Mouse (Mus musculus) lung, postnatal 0 days (tissue): ENCODE results near the gene Arap1.

Source experiments
- CTCF ChIP-seq: IDR thresholded peaks from 2 replicates; pipeline ENCODE4 v1.5.1; 2016; ENCODE audit warnings: antibody characterized with exemption, mild to moderate bottlenecking
- EP300 ChIP-seq: IDR thresholded peaks from 2 replicates; pipeline ENCODE4 v1.6.1; 2016; ENCODE audit warnings: antibody characterized with exemption, mild to moderate bottlenecking, control low read depth

DNA sequence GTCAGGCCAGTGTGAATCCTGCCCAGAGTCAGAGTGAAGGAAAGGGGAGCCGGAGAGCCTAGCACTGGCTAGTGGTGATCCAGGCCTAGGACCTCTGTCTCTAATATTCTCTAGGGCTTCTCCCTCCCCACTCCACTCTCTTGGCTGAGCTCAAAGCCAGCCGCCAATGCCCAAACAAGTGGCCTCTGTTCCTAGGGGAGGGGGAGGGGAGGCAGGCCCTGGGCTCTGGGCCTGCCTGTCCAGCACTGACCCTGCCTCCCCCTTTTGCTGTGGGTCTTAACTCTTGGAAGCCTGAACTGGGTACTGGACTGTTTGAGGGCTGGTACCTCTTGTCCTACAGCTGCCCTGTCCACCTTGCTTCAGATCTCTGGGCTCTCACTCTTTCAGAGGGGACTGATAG lies 2.0 kb downstream of the Arap1 start:
- TF ChIP-seq CTCF = no peak
- no peak for TF ChIP-seq EP300
